Mouse (Mus musculus) hindbrain, embryonic 14.5 days (tissue): ENCODE results near the gene Cd200. TPM values are rescaled to one million over a fixed set of nuclear protein-coding genes. Genes with fewer than 3 reads are reported as not detected.
"Not testable (repeated sequence)": the region's sequence is repeated elsewhere in the genome, so short reads cannot be mapped to it uniquely, and the experiment has no call there.

ENCODE experiments used
- ATAC-seq: fragments of 200-750 bp; cut with Nextera tagmentation; 2 replicates; pipeline ENCODE4 v1.8.0; 2017; ENCODE audit warnings: moderate number of reproducible peaks, mild to moderate bottlenecking, moderate TSS enrichment, moderate library complexity; ENCODE audit not compliant: low FRiP score
- DNase-seq: peaks from one replicate; pipeline ENCODE4 v3.0.0-alpha.2; 2015; ENCODE audit warnings: low spot score
- H3K27ac ChIP-seq: fragments of 300-500 bp; sonication (generic); 2 replicates; pipeline ENCODE4 v1.5.1; 2014; ENCODE audit warnings: mild to moderate bottlenecking, moderate library complexity
- H3K27me3 ChIP-seq: fragments of 300-500 bp; sonication (generic); 2 replicates; pipeline ENCODE4 v1.6.1; 2014; ENCODE audit warnings: mild to moderate bottlenecking, low read length, mixed read lengths; ENCODE audit not compliant: control insufficient read depth, insufficient read depth
- H3K36me3 ChIP-seq: fragments of 300-500 bp; sonication (generic); replicated peaks from 2 replicates; pipeline ENCODE4 v1.6.1; 2014; ENCODE audit not compliant: control insufficient read depth, insufficient read depth
- H3K4me1 ChIP-seq: fragments of 300-500 bp; sonication (generic); replicated peaks from 2 replicates; pipeline ENCODE4 v1.6.1; 2014; ENCODE audit warnings: antibody characterized with exemption, low read length, mixed read lengths; ENCODE audit not compliant: control insufficient read depth, insufficient read depth
- H3K4me2 ChIP-seq: fragments of 300-500 bp; sonication (generic); replicated peaks from 2 replicates; pipeline ENCODE4 v1.6.1; 2014; ENCODE audit warnings: mild to moderate bottlenecking, moderate library complexity
- H3K4me3 ChIP-seq: fragments of 300-500 bp; sonication (generic); replicated peaks from 2 replicates; pipeline ENCODE4 v1.5.1; 2014; ENCODE audit warnings: mild to moderate bottlenecking, low read length
- H3K9ac ChIP-seq: fragments of 300-500 bp; sonication (generic); 2 replicates; pipeline ENCODE4 v1.6.1; 2014
- H3K9me3 ChIP-seq: fragments of 300-500 bp; sonication (generic); 2 replicates; pipeline ENCODE4 v1.6.1; 2016; ENCODE audit warnings: low read length; ENCODE audit not compliant: control insufficient read depth
- WGBS: fragments of 180-500 bp; shearing (Covaris S2); extraction: QIAGEN DNeasy Blood & Tissue Kit; methylation state at CpG from one replicate; pipeline ENCODE4 v1.1.7; 2014; 5-methylcytosine and 5-hydroxymethylcytosine counted together
- polyA plus RNA-seq: library from polyadenylated mRNA; unstranded; fragments of >200 nt; fragmentation: Nextera tagmentation; extraction: Ambion mirVana; gene quantifications from 2 replicates; pipeline ENCODE4 v1.2.1, GENCODE M21; 2014

The Cd200 gene
- polyA plus RNA-seq, 1 experiment from 2014 or later = 356 TPM

GRCm38 (mm10) chr16:45350767-45351166 lies 58.1 kb downstream of the Cd200 start:
- ATAC-seq = no peak
- no peak overlapping the region for H3K9ac ChIP-seq
- no peak overlapping the region for H3K27ac ChIP-seq
- H3K4me3 ChIP-seq = no peak overlapping the region
- no peaks in the 10 kb centered on the region for H3K36me3 ChIP-seq
- no peak overlapping the region for H3K4me2 ChIP-seq
- no peaks in the 10 kb centered on the region for H3K4me1 ChIP-seq
- no peaks in the 10 kb centered on the region for H3K9me3 ChIP-seq
- H3K27me3 ChIP-seq = no peaks in the 10 kb centered on the region
- DNase-seq = no peak
- 70% methylated on average over 4 of the region's 4 CpGs for WGBS

GRCm38 (mm10) chr16:45349523-45350298 lies 59.1 kb downstream of the Cd200 start:
- WGBS = 69% methylated on average over 3 of the region's 3 CpGs
- H3K9me3 ChIP-seq = no peaks in the 10 kb centered on the region

GRCm38 (mm10) chr16:45348238-45348637 lies 60.6 kb downstream of the Cd200 start:
- not testable (repeated sequence) for H3K27ac ChIP-seq, H3K9me3 ChIP-seq, H3K9ac ChIP-seq, H3K36me3 ChIP-seq, H3K27me3 ChIP-seq, ATAC-seq, H3K4me3 ChIP-seq, DNase-seq, H3K4me1 ChIP-seq, H3K4me2 ChIP-seq
- WGBS = 92% methylated on average over 5 of the region's 9 CpGs

More at GRCm38 (mm10) chr16:45349523-45350298, 59.1 kb downstream of the Cd200 start:
- Histone ChIP-seq H3K4me2 (no peak overlapping the region), H3K4me3 (no peak overlapping the region), H3K27ac (no peak overlapping the region), H3K4me1 (no peaks in the 10 kb centered on the region), H3K36me3 (no peaks in the 10 kb centered on the region), H3K9ac (no peak overlapping the region), H3K27me3 (no peaks in the 10 kb centered on the region)
- DNase-seq (no peak), ATAC-seq (no peak)

- Histone ChIP-seq H3K27me3 (no peaks in the 10 kb centered on the region), H3K36me3 (no peaks in the 10 kb centered on the region), H3K4me1 (no peaks in the 10 kb centered on the region), H3K9ac (no peak overlapping the region), H3K27ac (no peak overlapping the region), H3K9me3 (no peaks in the 10 kb centered on the region), H3K4me3 (no peak overlapping the region), H3K4me2 (no peak overlapping the region)
- WGBS = 90% methylated on average over 5 of the region's 5 CpGs
- ATAC-seq (no peak), DNase-seq (no peak)
Observed at GRCm38 (mm10) chr16:45346930-45347387, 61.9 kb downstream of the Cd200 start.

- no peak overlapping the region for H3K4me2 ChIP-seq
- H3K9me3 ChIP-seq = no peaks in the 10 kb centered on the region
- H3K9ac ChIP-seq = no peak overlapping the region
- no peaks in the 10 kb centered on the region for H3K27me3 ChIP-seq
- ATAC-seq (no peak), DNase-seq (no peak)
- H3K4me1 ChIP-seq = no peaks in the 10 kb centered on the region
- H3K36me3 ChIP-seq = no peaks in the 10 kb centered on the region
- 93% methylated on average over 2 of the region's 2 CpGs for WGBS
- H3K4me3 ChIP-seq = no peak overlapping the region
- no peak overlapping the region for H3K27ac ChIP-seq
Observed at GRCm38 (mm10) chr16:45346367-45346766, 62.5 kb downstream of the Cd200 start.

GRCm38 (mm10) chr16:45344879-45345278 lies 64.0 kb downstream of the Cd200 start:
- Histone ChIP-seq H3K36me3 (no peaks in the 10 kb centered on the region), H3K4me2 (no peak overlapping the region), H3K4me3 (no peak overlapping the region), H3K27me3 (no peaks in the 10 kb centered on the region), H3K27ac (no peak overlapping the region), H3K4me1 (no peaks in the 10 kb centered on the region), H3K9me3 (no peaks in the 10 kb centered on the region), H3K9ac (no peak overlapping the region)
- 64% methylated on average over 2 of the region's 2 CpGs for WGBS
- DNase-seq (no peak), ATAC-seq (no peak)

- 86% methylated on average over 1 of the region's 1 CpGs for WGBS
- Histone ChIP-seq H3K4me3 (no peak overlapping the region), H3K9me3 (no peaks in the 10 kb centered on the region), H3K4me2 (no peak overlapping the region), H3K36me3 (no peaks in the 10 kb centered on the region), H3K9ac (no peak overlapping the region), H3K27ac (no peak overlapping the region), H3K4me1 (no peaks in the 10 kb centered on the region), H3K27me3 (no peaks in the 10 kb centered on the region)
- no peak for ATAC-seq
- DNase-seq = no peak
Observed at GRCm38 (mm10) chr16:45336478-45336877, 72.4 kb downstream of the Cd200 start.

GRCm38 (mm10) chr16:45334891-45335290 lies 74.0 kb downstream of the Cd200 start:
- H3K9me3 ChIP-seq = no peaks in the 10 kb centered on the region
- H3K9ac ChIP-seq = no peak overlapping the region
- 93% methylated on average over 5 of the region's 5 CpGs for WGBS
- H3K27ac ChIP-seq = no peak overlapping the region
- no peak overlapping the region for H3K4me2 ChIP-seq
- ATAC-seq (no peak), DNase-seq (no peak)
- H3K27me3 ChIP-seq = no peaks in the 10 kb centered on the region
- H3K4me1 ChIP-seq = no peaks in the 10 kb centered on the region
- no peaks in the 10 kb centered on the region for H3K36me3 ChIP-seq
- H3K4me3 ChIP-seq = no peak overlapping the region

GRCm38 (mm10) chr16:45334376-45334765 lies 74.5 kb downstream of the Cd200 start:
- no peaks in the 10 kb centered on the region for H3K9me3 ChIP-seq
- no peak overlapping the region for H3K4me3 ChIP-seq
- 80% methylated on average over 2 of the region's 2 CpGs for WGBS
- H3K27ac ChIP-seq = no peak overlapping the region
- no peaks in the 10 kb centered on the region for H3K27me3 ChIP-seq
- no peak overlapping the region for H3K4me2 ChIP-seq
- no peaks in the 10 kb centered on the region for H3K36me3 ChIP-seq
- no peaks in the 10 kb centered on the region for H3K4me1 ChIP-seq
- no peak for ATAC-seq
- no peak overlapping the region for H3K9ac ChIP-seq
- no peak for DNase-seq
